Mouse (Mus musculus) neural tube, embryonic 11.5 days (tissue): ENCODE data around the gene Pi4kb. TPM values are rescaled to one million over a fixed set of nuclear protein-coding genes. Genes with fewer than 3 reads are reported as not detected.
"Not testable (repeated sequence)": the region's sequence is repeated elsewhere in the genome, so short reads cannot be mapped to it uniquely, and the experiment has no call there.

Source experiments
- ATAC-seq: fragments of 200-750 bp; cut with Nextera tagmentation; 2 replicates; pipeline ENCODE4 v1.8.0; 2017; ENCODE audit warnings: moderate number of reproducible peaks, mild to moderate bottlenecking, moderate TSS enrichment, moderate library complexity; ENCODE audit not compliant: insufficient read depth, low FRiP score, low TSS enrichment
- DNase-seq: peaks from one replicate; pipeline ENCODE4 v3.0.0-alpha.2; 2015; ENCODE audit warnings: low spot score
- H3K27ac ChIP-seq: fragments of 300-500 bp; sonication (generic); 2 replicates; pipeline ENCODE4 v1.5.1; 2014; ENCODE audit warnings: low read depth, mild to moderate bottlenecking, low read length
- H3K27me3 ChIP-seq: fragments of 300-500 bp; sonication (generic); 2 replicates; pipeline ENCODE4 v1.6.1; 2014; ENCODE audit warnings: mild to moderate bottlenecking, low read length, mixed read lengths; ENCODE audit not compliant: control insufficient read depth, insufficient read depth
- H3K36me3 ChIP-seq: fragments of 300-500 bp; sonication (generic); 2 replicates; pipeline ENCODE4 v1.6.1; 2014; ENCODE audit warnings: mild to moderate bottlenecking, low read length, moderate library complexity, mixed read lengths; ENCODE audit not compliant: control insufficient read depth, insufficient read depth
- H3K4me1 ChIP-seq: fragments of 300-500 bp; sonication (generic); 2 replicates; pipeline ENCODE4 v1.6.1; 2014; ENCODE audit warnings: low read length, mixed read lengths; ENCODE audit not compliant: control insufficient read depth, insufficient read depth
- H3K4me2 ChIP-seq: fragments of 300-500 bp; sonication (generic); 2 replicates; pipeline ENCODE4 v1.6.1; 2014; ENCODE audit warnings: low read depth, mild to moderate bottlenecking, moderate library complexity
- H3K4me3 ChIP-seq: fragments of 300-500 bp; sonication (generic); 2 replicates; pipeline ENCODE4 v1.5.1; 2014; ENCODE audit warnings: low read depth, low read length
- H3K9ac ChIP-seq: fragments of 300-500 bp; sonication (generic); 2 replicates; pipeline ENCODE4 v1.6.1; 2014; ENCODE audit warnings: mild to moderate bottlenecking, low read length
- H3K9me3 ChIP-seq: fragments of 300-500 bp; sonication (generic); 2 replicates; pipeline ENCODE4 v1.6.1; 2016; ENCODE audit warnings: low read length; ENCODE audit not compliant: control insufficient read depth
- WGBS: fragments of 180-500 bp; shearing (Covaris S2); extraction: QIAGEN DNeasy Blood & Tissue Kit; methylation state at CpG from one replicate; pipeline ENCODE4 v1.1.7; 2014; 5-methylcytosine and 5-hydroxymethylcytosine counted together
- polyA plus RNA-seq: library from polyadenylated mRNA; unstranded; fragments of >200 nt; fragmentation: Nextera tagmentation; extraction: Ambion mirVana; gene quantifications from 2 replicates; pipeline ENCODE4 v1.2.1, GENCODE M21; 2014

Gene Pi4kb
- polyA plus RNA-seq, 1 experiment from 2014 or later: 24.8 TPM

- H3K9me3 ChIP-seq, DNase-seq, ATAC-seq, H3K9ac ChIP-seq, H3K4me2 ChIP-seq, H3K4me1 ChIP-seq, H3K36me3 ChIP-seq, H3K27me3 ChIP-seq, H3K27ac ChIP-seq, H3K4me3 ChIP-seq: not testable (repeated sequence)
- WGBS: no CpG with 5 or more reads among the region's 2 CpGs
Measured at GRCm38 (mm10) chr3:94933604-94934003, 40.9 kb upstream of the Pi4kb start.

GRCm38 (mm10) chr3:94934564-94934963, 40.0 kb upstream of the Pi4kb start:
- DNase-seq, H3K36me3 ChIP-seq, ATAC-seq, H3K4me2 ChIP-seq, H3K9me3 ChIP-seq, H3K27me3 ChIP-seq, H3K4me3 ChIP-seq, H3K27ac ChIP-seq, H3K9ac ChIP-seq, H3K4me1 ChIP-seq: not testable (repeated sequence)
- WGBS: 94% methylated on average over 3 of the region's 3 CpGs

DNA sequence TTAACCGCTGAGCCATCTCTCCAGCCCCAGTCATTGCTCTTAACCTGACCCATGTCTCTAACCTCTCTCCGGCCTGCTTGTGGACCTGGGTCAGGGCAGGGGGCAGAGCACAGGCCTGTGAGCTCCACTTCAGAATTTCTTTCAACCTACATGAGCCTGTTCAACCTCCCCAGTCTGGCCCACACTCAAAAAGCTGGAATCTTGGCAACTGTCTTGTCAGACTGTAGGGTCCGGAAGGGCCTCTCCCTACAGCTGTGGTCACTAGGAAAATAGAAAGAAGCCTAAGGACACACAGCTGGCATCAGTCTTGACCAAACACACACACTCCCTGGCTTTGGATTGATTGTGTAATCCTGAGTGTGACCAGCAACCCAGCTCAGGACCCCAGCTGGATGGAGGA, 39.2 kb upstream of the Pi4kb start:
- H3K4me3 ChIP-seq, H3K4me2 ChIP-seq, DNase-seq, H3K27ac ChIP-seq, H3K4me1 ChIP-seq, H3K9ac ChIP-seq, H3K36me3 ChIP-seq, H3K27me3 ChIP-seq, H3K9me3 ChIP-seq, ATAC-seq: not testable (repeated sequence)
- WGBS: 94% methylated on average over 3 of the region's 3 CpGs

GRCm38 (mm10) chr3:94936147-94936546, 38.4 kb upstream of the Pi4kb start:
- H3K27ac ChIP-seq, H3K4me2 ChIP-seq, H3K4me1 ChIP-seq, H3K36me3 ChIP-seq, H3K4me3 ChIP-seq, H3K9me3 ChIP-seq, H3K9ac ChIP-seq, DNase-seq, H3K27me3 ChIP-seq, ATAC-seq: not testable (repeated sequence)
- 90% methylated on average over 5 of the region's 5 CpGs for WGBS

DNA sequence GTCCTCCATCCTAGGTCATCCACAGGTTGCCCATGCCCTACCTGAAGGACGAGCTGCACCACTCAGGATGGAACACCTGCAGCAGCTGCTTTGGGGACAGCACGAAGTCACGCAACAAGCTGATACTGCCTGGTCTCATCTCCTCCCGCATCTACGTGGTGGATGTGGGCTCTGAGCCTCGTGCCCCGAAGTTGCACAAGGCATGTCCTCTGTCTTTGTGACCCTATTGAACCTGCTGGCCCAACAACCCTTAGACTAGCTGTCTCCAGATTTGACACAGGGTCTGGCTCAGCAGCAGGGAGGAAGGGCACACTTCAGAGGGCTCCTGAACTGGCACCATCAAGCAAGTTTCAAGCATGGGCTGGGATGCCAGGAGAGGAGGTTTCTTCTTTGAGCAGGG, 37.3 kb upstream of the Pi4kb start:
- H3K27me3 ChIP-seq, H3K4me2 ChIP-seq, ATAC-seq, H3K27ac ChIP-seq, DNase-seq, H3K4me3 ChIP-seq, H3K36me3 ChIP-seq, H3K4me1 ChIP-seq, H3K9me3 ChIP-seq, H3K9ac ChIP-seq: not testable (repeated sequence)
- WGBS: 91% methylated on average over 6 of the region's 7 CpGs

DNA sequence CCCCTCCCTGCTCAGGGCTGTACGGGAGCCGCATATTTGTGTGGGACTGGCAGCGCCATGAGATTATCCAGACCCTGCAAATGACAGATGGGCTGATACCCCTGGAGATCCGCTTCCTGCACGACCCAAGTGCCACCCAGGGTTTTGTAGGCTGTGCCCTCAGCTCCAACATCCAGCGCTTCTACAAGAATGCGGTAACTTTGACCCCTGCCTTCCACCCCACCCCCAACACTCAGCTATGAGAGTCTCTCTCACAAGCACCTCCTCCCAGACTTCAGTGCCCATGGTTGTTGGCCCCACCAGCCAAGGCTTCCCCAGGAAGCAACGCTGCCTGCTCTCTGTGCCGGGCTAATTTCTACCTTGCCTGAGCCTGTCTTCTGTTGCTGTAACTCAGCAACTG, 34.5 kb upstream of the Pi4kb start:
- not testable (repeated sequence) for H3K4me3 ChIP-seq, H3K9ac ChIP-seq, H3K36me3 ChIP-seq, DNase-seq, H3K4me1 ChIP-seq, H3K27me3 ChIP-seq, ATAC-seq, H3K4me2 ChIP-seq, H3K9me3 ChIP-seq, H3K27ac ChIP-seq
- WGBS: 78% methylated on average over 9 of the region's 9 CpGs

- not testable (repeated sequence) for H3K36me3 ChIP-seq, H3K27ac ChIP-seq, H3K9ac ChIP-seq, ATAC-seq, H3K4me1 ChIP-seq, H3K9me3 ChIP-seq, H3K4me3 ChIP-seq, H3K27me3 ChIP-seq, DNase-seq, H3K4me2 ChIP-seq
- WGBS: 78% methylated on average over 7 of the region's 9 CpGs
Measured at GRCm38 (mm10) chr3:94942211-94942967, 32.1 kb upstream of the Pi4kb start.

DNA sequence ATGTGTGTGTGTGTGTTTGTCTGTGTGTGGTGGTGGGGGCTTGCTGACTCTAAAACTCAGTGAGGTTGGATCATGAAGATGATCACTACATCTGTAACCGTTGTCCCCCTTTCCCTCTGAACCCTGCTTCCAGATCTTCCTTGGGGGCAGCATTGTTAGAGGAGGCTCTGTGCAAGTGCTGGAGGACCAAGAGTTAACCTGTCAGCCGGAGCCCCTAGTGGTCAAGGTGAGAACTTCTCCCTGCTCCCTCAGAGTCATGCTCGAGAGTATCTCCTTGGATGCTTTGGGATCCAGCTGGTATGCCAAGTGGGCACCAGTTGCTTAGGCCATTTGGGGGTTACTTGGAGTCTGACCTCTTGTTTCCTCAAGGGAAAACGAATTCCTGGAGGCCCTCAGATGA, 30.8 kb upstream of the Pi4kb start:
- H3K9me3 ChIP-seq, H3K4me1 ChIP-seq, ATAC-seq, H3K27ac ChIP-seq, H3K27me3 ChIP-seq, H3K9ac ChIP-seq, H3K4me2 ChIP-seq, DNase-seq, H3K36me3 ChIP-seq, H3K4me3 ChIP-seq: not testable (repeated sequence)
- WGBS: 32% methylated on average over 3 of the region's 4 CpGs

DNA sequence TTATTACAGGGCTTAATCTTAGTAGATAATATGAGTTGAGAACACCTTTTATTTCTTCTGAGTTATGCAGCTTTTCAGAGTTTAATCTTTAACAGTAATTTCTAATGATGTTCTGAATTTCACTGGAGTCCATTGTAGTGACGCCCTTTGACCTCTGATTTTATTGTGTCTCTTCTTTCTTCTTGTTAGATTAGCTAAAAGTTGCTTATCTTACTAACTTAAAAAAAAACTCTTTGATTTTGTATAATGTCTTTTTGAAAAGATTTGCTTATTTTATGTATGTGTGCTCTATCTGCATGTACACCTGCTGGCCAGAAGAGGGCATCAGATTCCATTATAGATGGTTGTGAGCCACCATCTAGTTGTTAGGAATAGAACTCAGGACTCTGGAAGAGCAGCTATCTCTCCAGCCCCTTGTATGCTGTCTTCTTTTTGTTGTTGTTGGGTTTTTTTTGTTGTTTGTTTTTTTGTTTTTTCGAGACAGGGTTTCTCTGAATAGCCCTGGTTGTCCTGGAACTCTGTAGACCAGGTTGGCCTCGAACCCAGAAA, 26.4 kb upstream of the Pi4kb start:
- DNase-seq: no peak
- Histone ChIP-seq H3K36me3 (no peaks in the 10 kb centered on the region), H3K4me1 (no peaks in the 10 kb centered on the region), H3K4me3 (no peak overlapping the region), H3K27me3 (no peaks in the 10 kb centered on the region), H3K9me3 (no peaks in the 10 kb centered on the region), H3K9ac (no peak overlapping the region), H3K27ac (no peak overlapping the region), H3K4me2 (no peak overlapping the region)
- ATAC-seq: no peak
- 68% methylated on average over 3 of the region's 3 CpGs for WGBS
